Mouse (Mus musculus): ENCODE data around the gene H2al1f.

GRCm38 (mm10) chrX:11288306-11288882 lies 26.6 kb upstream of the H2al1f start:
- no peak for TF ChIP-seq CTCF (conservative IDR thresholded peaks at IDR 0.05; ENCODE audit: low read length)
- no peak for TF ChIP-seq POU5F1 (IDR thresholded peaks at IDR 0.05; ENCODE audit: borderline replicate concordance, low read length)
- TF ChIP-seq NANOG (IDR thresholded peaks at IDR 0.05; ENCODE audit: borderline replicate concordance, low read length), result no peak

Measured in E14TG2a.4 (cell line).